Mouse (Mus musculus) erythroblast, embryonic 14.5 days (primary cell): ENCODE measurements at regions not wholly inside any gene's neighbourhood (a gene's known extent, or its start where the extent isn't known, plus 50 kb on each side); places are given as distances from the start of the nearest gene placed in this dataset.
"Not testable (repeated sequence)": the region's sequence is repeated elsewhere in the genome, so short reads cannot be mapped to it uniquely, and the experiment has no call there.

Source experiments
- H3K27me3 ChIP-seq: 2 replicates; pipeline ENCODE4 v1.6.1; 2012; ENCODE audit warnings: inconsistent platforms; ENCODE audit not compliant: control insufficient read depth
- H3K36me3 ChIP-seq: 2 replicates; pipeline ENCODE4 v1.6.1; 2012; ENCODE audit warnings: mild to moderate bottlenecking, inconsistent platforms; ENCODE audit not compliant: control insufficient read depth
- H3K4me1 ChIP-seq: 2 replicates; pipeline ENCODE4 v1.6.1; 2012; ENCODE audit warnings: inconsistent platforms; ENCODE audit not compliant: control insufficient read depth
- H3K4me3 ChIP-seq: replicated peaks from 2 replicates; pipeline ENCODE3; 2012; ENCODE audit warnings: moderate library complexity, mild to moderate bottlenecking, inconsistent platforms
- H3K9me3 ChIP-seq: 2 replicates; pipeline ENCODE4 v1.6.1; 2012; ENCODE audit warnings: low read length, inconsistent platforms, mixed read lengths; ENCODE audit not compliant: control insufficient read depth
- GATA1 ChIP-seq: IDR thresholded peaks from 2 replicates; pipeline ENCODE4 v1.6.1; 2012; ENCODE audit warnings: low read length, inconsistent platforms, mixed read lengths
- TAL1 ChIP-seq: IDR thresholded peaks from 3 replicates; pipeline ENCODE4 v1.6.1; 2012; ENCODE audit warnings: low read length, inconsistent platforms, mixed read lengths

GRCm38 (mm10) chr9:113120385-113120784 lies 587.7 kb downstream of the Pdcd6ip start:
- Histone ChIP-seq H3K9me3 (peaks cover 12% of the 10 kb centered on the region), H3K27me3 (no peaks in the 10 kb centered on the region), H3K4me1 (peaks cover 23% of the 10 kb centered on the region), H3K4me3 (no peak overlapping the region), H3K36me3 (no peaks in the 10 kb centered on the region)
- TF ChIP-seq TAL1 (0 out of 3 replicates have a peak, but pooled peaks have one; percentile 7), GATA1 (no peak)

- TF ChIP-seq GATA1, result no peak
- no peak for TF ChIP-seq TAL1
- Histone ChIP-seq H3K9me3 (peaks cover 8% of the 10 kb centered on the region), H3K36me3 (no peaks in the 10 kb centered on the region), H3K4me1 (peaks cover 23% of the 10 kb centered on the region), H3K4me3 (no peak overlapping the region), H3K27me3 (no peaks in the 10 kb centered on the region)
Observed at GRCm38 (mm10) chr9:113119721-113120120, 588.3 kb downstream of the Pdcd6ip start.

- Histone ChIP-seq H3K36me3 (no peaks in the 10 kb centered on the region), H3K4me3 (no peak overlapping the region), H3K9me3 (peaks cover 12% of the 10 kb centered on the region), H3K4me1 (peaks cover 15% of the 10 kb centered on the region), H3K27me3 (no peaks in the 10 kb centered on the region)
- TF ChIP-seq TAL1 (no peak), GATA1 (no peak)
Observed at GRCm38 (mm10) chr9:113115576-113115975, 592.5 kb downstream of the Pdcd6ip start.

GRCm38 (mm10) chr9:113112753-113113152 lies 595.3 kb downstream of the Pdcd6ip start:
- TF ChIP-seq TAL1 (no peak), GATA1 (no peak)
- H3K36me3 ChIP-seq, result no peaks in the 10 kb centered on the region
- H3K9me3 ChIP-seq, result peaks cover 18% of the 10 kb centered on the region
- H3K4me3 ChIP-seq, result no peak overlapping the region
- no peaks in the 10 kb centered on the region for H3K4me1 ChIP-seq
- no peaks in the 10 kb centered on the region for H3K27me3 ChIP-seq

GRCm38 (mm10) chr9:113101733-113102132 lies 606.3 kb downstream of the Pdcd6ip start:
- Histone ChIP-seq H3K9me3 (peaks cover 32% of the 10 kb centered on the region), H3K4me3 (no peak overlapping the region)
- TF ChIP-seq TAL1, result no peak

GRCm38 (mm10) chr9:113100641-113101040 lies 607.4 kb downstream of the Pdcd6ip start:
- H3K9me3 ChIP-seq, result peaks cover 30% of the 10 kb centered on the region
- no peaks in the 10 kb centered on the region for H3K36me3 ChIP-seq
- no peak for TF ChIP-seq TAL1
- no peaks in the 10 kb centered on the region; the same call in 1 of the 2 replicates for H3K4me1 ChIP-seq
- no peak overlapping the region for H3K4me3 ChIP-seq
- no peaks in the 10 kb centered on the region for H3K27me3 ChIP-seq

More at GRCm38 (mm10) chr9:113101733-113102132, 606.3 kb downstream of the Pdcd6ip start:
- no peaks in the 10 kb centered on the region for H3K27me3 ChIP-seq
- H3K4me1 ChIP-seq, result no peaks in the 10 kb centered on the region
- no peaks in the 10 kb centered on the region for H3K36me3 ChIP-seq

GRCm38 (mm10) chr9:113095421-113095820 lies 612.6 kb downstream of the Pdcd6ip start:
- H3K9me3 ChIP-seq, result peaks cover 50% of the 10 kb centered on the region
- H3K36me3 ChIP-seq, H3K4me1 ChIP-seq, H3K4me3 ChIP-seq, H3K27me3 ChIP-seq: not testable (repeated sequence)

GRCm38 (mm10) chr9:113093863-113094390 lies 614.1 kb downstream of the Pdcd6ip start:
- Histone ChIP-seq H3K9me3 (peaks cover 46% of the 10 kb centered on the region), H3K4me1 (peaks cover 6% of the 10 kb centered on the region), H3K36me3 (no peaks in the 10 kb centered on the region), H3K4me3 (no peak overlapping the region), H3K27me3 (no peaks in the 10 kb centered on the region)
- TF ChIP-seq TAL1 (no peak), GATA1 (no peak)

- no peaks in the 10 kb centered on the region for H3K27me3 ChIP-seq
- H3K4me3 ChIP-seq, result no peak overlapping the region
- TF ChIP-seq GATA1, result no peak
- TF ChIP-seq TAL1, result no peak
- H3K4me1 ChIP-seq, result peaks cover 6% of the 10 kb centered on the region
- H3K36me3 ChIP-seq, result no peaks in the 10 kb centered on the region
- peaks cover 44% of the 10 kb centered on the region for H3K9me3 ChIP-seq
Observed at GRCm38 (mm10) chr9:113091881-113092280, 616.2 kb downstream of the Pdcd6ip start.

GRCm38 (mm10) chr9:113087786-113088185 lies 620.3 kb downstream of the Pdcd6ip start:
- peaks cover 37% of the 10 kb centered on the region for H3K9me3 ChIP-seq
- H3K36me3 ChIP-seq, result no peaks in the 10 kb centered on the region
- no peaks in the 10 kb centered on the region for H3K27me3 ChIP-seq
- no peak overlapping the region for H3K4me3 ChIP-seq
- H3K4me1 ChIP-seq, result no peaks in the 10 kb centered on the region
- TF ChIP-seq TAL1, result no peak
- no peak for TF ChIP-seq GATA1
